Mouse (Mus musculus): ENCODE results near the gene Bri3bp. TPM values are rescaled to one million over a fixed set of nuclear protein-coding genes. Genes with fewer than 3 reads are reported as not detected.

Bri3bp gene
- total RNA-seq (2023) = 30.2 to 35.7 TPM (median 33.7 TPM) in 4 replicates

DNA sequence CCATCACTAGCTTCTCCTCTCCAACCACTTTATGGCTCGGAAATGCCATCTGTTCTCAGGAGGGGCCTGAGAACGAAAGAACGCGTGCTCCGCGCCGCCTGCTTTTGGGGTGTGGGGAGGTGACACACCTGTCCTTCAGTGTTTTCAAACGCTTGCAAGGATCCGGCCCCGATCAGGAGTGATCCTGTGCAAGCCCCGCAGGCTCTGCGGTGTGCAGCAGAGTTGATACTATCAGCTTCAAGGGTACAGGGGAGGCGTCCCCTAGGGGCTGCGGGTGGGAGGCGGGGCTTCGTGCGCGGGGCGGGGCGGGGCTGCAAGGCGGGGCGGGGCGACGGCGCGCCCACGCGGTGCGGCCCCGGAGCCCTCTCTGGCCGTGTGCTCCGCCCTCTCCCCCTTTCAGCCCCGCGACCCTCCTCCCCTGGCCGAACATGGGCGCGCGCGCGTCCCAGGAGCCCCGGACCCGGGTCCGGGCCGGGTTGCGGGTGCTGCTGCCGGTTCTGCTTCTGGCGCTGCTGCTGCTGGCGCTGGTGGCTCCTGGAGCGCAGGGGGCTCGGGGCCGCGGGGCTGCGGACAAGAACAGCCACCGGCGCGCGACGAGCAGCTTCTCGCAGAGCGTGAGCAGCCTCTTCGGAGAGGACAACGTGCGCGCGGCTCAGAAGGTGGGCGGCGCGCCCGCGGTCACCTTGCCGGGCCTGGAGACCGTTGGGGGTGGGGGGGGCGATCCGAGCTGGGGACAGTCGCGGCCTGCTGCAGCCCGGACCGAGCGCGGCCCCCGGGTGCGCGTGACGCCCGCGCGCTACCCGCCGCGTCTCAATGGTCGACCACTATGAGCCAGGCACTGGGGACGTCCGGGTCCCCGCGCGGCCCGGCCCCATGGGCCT, at the start of gene Bri3bp:
TSS of gene Bri3bp (plus strand) at position 335 of the 881 bp plus-strand sequence.

DNA sequence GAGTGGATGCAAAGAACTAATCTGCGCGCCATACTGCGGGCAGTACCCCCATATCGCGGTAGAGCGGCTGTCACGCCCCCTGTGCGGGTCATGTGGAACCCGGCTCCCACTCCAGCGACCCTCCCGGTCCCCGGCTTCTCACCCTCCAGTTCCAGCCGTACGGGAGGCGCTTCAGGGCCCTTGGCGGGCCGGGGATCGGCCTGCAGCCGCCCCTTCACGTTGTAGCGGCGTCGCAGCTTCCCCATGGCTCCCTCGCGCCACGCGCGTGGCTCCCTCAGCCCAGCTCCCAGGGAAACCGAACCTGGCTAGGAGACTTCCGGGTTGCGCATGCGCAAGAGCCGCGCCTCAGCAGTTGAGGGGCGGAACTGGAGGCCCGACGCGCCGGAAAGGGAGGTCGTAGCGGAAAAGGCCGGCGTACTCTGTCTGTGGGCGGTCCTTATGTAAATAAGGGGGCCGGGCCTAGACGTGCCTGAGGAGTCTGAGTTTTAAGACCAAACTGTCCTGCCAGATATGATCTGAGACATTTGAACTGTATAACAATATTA, 7.5 kb upstream of the Bri3bp start, which contains the start of gene Dhx37:
TSS of gene Dhx37 (minus strand) at position 329 of the 545 bp plus-strand sequence.

DNA sequence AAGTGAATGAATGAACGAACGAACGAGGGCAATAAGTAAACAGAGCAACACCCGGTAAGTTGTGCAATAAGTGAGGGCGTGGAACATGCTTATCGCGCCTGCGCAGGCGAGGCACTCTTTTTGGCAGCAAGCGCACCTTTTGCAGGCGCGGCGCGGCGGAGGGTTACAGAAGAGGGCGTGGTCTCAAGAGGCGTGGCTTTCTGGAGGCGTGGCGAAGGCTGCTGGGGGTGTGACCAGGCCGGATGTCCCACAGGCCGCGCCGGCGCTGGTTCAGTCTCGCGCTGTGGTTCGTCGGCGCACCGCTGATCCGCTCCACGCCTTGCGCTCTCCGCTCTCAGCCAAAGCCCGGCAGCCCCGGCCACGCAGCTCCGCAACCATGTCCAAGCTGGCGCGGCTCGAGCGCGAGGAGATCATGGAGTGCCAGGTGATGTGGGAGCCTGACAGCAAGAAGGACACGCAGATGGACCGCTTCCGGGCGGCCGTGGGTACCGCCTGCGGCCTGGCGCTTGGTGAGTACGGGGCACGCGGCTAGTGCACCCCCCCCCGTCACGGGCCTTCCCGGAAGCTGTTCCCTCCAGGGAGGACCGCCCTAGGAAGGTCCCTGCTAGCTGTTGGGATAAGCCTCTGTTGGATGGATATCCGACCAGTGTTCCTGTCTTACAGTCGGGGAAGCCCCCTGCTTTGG, 34.4 kb downstream of the Bri3bp start, which contains the start of gene Aacs:
TSS of gene Aacs (plus strand) at position 214 of the 685 bp plus-strand sequence.

Other genes with a start within 250 kb of the Bri3bp start
- gene Scarb1, start 100.5 kb upstream of the Bri3bp start, total RNA-seq (2023) = 11.5 to 17.2 TPM (median 14.0 TPM) in 4 replicates
- 0.48 TPM in 1 of 4 replicates, not detected in the others for gene Gm10382, start 52.2 kb upstream of the Bri3bp start, total RNA-seq (2023)
- gene Ubc, start 51.4 kb upstream of the Bri3bp start, total RNA-seq (2023) = 2,156 to 2,380 TPM (median 2,273 TPM) in 4 replicates
- gene Dhx37, start 7.4 kb upstream of the Bri3bp start, total RNA-seq (2023) = 24.0 to 30.9 TPM (median 28.0 TPM) in 4 replicates
- 22.9 to 34.2 TPM (median 26.7 TPM) in 4 replicates for gene Aacs, start 34.2 kb downstream of the Bri3bp start, total RNA-seq (2023)
- not detected in 4 replicates for gene Tmem132b, start 90.2 kb downstream of the Bri3bp start, total RNA-seq (2023)